Mouse (Mus musculus): ENCODE measurements around the gene Btbd35f8. TPM values are rescaled to one million over a fixed set of nuclear protein-coding genes. Genes with fewer than 3 reads are reported as not detected.

Gene Btbd35f8
- not detected in 2 replicates for polyA plus RNA-seq (2012; rRNA removed)

GRCm38 (mm10) chrX:34450224-34450623, at the start of gene Btbd35f8:
TSS of gene Btbd35f8 (plus strand) at chrX:34450524.

Other genes with a start within 250 kb of the Btbd35f8 start
- gene Spin2g, start 211.8 kb upstream of the Btbd35f8 start, polyA plus RNA-seq (2012; rRNA removed) = not detected in 2 replicates

All from stomach, adult 2 months (tissue).